Mouse (Mus musculus) forebrain, embryonic 12.5 days (tissue): Measurements from ENCODE around the gene Faf1. TPM values are rescaled to one million over a fixed set of nuclear protein-coding genes. Genes with fewer than 3 reads are reported as not detected.

Source experiments
- ATAC-seq: fragments of 200-750 bp; cut with Nextera tagmentation; 2 replicates; pipeline ENCODE4 v1.8.0; 2017; ENCODE audit warnings: moderate TSS enrichment; ENCODE audit not compliant: low FRiP score
- H3K27ac ChIP-seq: fragments of 300-500 bp; sonication (generic); 2 replicates; pipeline ENCODE4 v1.5.1; 2016; ENCODE audit warnings: mild to moderate bottlenecking
- H3K27me3 ChIP-seq: fragments of 300-500 bp; sonication (generic); 2 replicates; pipeline ENCODE4 v1.6.1; 2016; ENCODE audit warnings: mild to moderate bottlenecking
- H3K36me3 ChIP-seq: fragments of 300-500 bp; sonication (generic); replicated peaks from 2 replicates; pipeline ENCODE4 v1.6.1; 2016; ENCODE audit warnings: mild to moderate bottlenecking
- H3K4me1 ChIP-seq: fragments of 300-500 bp; sonication (generic); 2 replicates; pipeline ENCODE4 v1.6.1; 2016
- H3K4me2 ChIP-seq: fragments of 300-500 bp; sonication (generic); 2 replicates; pipeline ENCODE4 v1.6.1; 2016; ENCODE audit warnings: mild to moderate bottlenecking, moderate library complexity
- H3K4me3 ChIP-seq: fragments of 300-500 bp; sonication (generic); replicated peaks from 2 replicates; pipeline ENCODE4 v1.5.1; 2016; ENCODE audit warnings: mild to moderate bottlenecking
- H3K9ac ChIP-seq: fragments of 300-500 bp; sonication (generic); 2 replicates; pipeline ENCODE4 v1.6.1; 2016; ENCODE audit warnings: mild to moderate bottlenecking
- H3K9me3 ChIP-seq: fragments of 300-500 bp; sonication (generic); 2 replicates; pipeline ENCODE4 v1.6.1; 2016
- WGBS: fragments of 180-500 bp; shearing (Covaris S2); methylation state at CpG from one replicate; pipeline ENCODE4 v1.1.7; 2016; 5-methylcytosine and 5-hydroxymethylcytosine counted together
- polyA plus RNA-seq: library from polyadenylated mRNA; unstranded; fragments of >200 nt; fragmentation: Nextera tagmentation; extraction: Ambion mirVana; gene quantifications from 2 replicates; pipeline ENCODE4 v1.2.1, GENCODE M21; 2016

Gene Faf1
- polyA plus RNA-seq, 1 experiment from 2014 or later, result 43.2 TPM

GRCm38 (mm10) chr4:109806408-109806807, 130.0 kb downstream of the Faf1 start:
- H3K4me1 ChIP-seq, result peaks cover 5% of the 10 kb centered on the region
- no peak overlapping the region for H3K27ac ChIP-seq
- peak; percentile 57; the same call in 1 of the 2 replicates for ATAC-seq
- WGBS, result 44% methylated on average over 5 of the region's 5 CpGs
- no peaks in the 10 kb centered on the region for H3K9me3 ChIP-seq
- no peaks in the 10 kb centered on the region for H3K36me3 ChIP-seq
- no peak overlapping the region for H3K4me2 ChIP-seq
- H3K27me3 ChIP-seq, result no peaks in the 10 kb centered on the region
- H3K9ac ChIP-seq, result no peak overlapping the region
- H3K4me3 ChIP-seq, result no peak overlapping the region

- H3K4me1 ChIP-seq, result peaks cover 7% of the 10 kb centered on the region
- 0 out of 2 replicates have a peak overlapping the region, but pooled peaks have one; percentile 25 for H3K27ac ChIP-seq
- ATAC-seq, result peak; percentile 41; the same call in 1 of the 2 replicates
- WGBS, result 44% methylated on average over 1 of the region's 1 CpGs
- H3K27me3 ChIP-seq, result no peaks in the 10 kb centered on the region
- H3K9ac ChIP-seq, result no peak overlapping the region
- H3K4me2 ChIP-seq, result no peak overlapping the region
- no peaks in the 10 kb centered on the region for H3K36me3 ChIP-seq
- H3K4me3 ChIP-seq, result no peak overlapping the region
- no peaks in the 10 kb centered on the region for H3K9me3 ChIP-seq
These were observed 138.8 kb downstream of the Faf1 start for GRCm38 (mm10) chr4:109815161-109815560.

DNA sequence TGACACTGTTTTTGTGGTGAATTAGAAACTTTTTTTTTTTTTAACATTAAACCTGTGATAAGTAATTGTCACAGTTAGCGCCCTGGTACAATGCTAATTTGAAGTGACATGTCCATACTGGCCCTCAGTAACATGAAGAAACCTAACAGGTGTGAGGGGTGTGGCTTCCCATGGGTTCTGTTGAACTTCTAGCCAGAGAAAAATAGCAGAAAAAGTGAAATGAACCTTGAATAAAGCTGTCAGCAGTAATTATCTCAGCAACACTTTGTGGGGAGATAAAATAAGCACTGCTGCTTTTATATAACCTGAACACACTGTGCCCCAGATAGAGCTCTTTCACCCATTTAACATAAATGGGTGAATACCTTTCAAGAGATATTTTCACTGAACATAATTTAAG, 139.2 kb downstream of the Faf1 start:
- no peak overlapping the region for H3K9ac ChIP-seq
- peak; percentile 71; the same call in 1 of the 2 replicates for ATAC-seq
- H3K27ac ChIP-seq, result no peak overlapping the region
- no peak overlapping the region for H3K4me3 ChIP-seq
- 22% methylated on average over 1 of the region's 1 CpGs for WGBS
- H3K4me1 ChIP-seq, result peaks cover 7% of the 10 kb centered on the region
- no peaks in the 10 kb centered on the region for H3K9me3 ChIP-seq
- no peaks in the 10 kb centered on the region for H3K27me3 ChIP-seq
- H3K4me2 ChIP-seq, result no peak overlapping the region
- no peaks in the 10 kb centered on the region for H3K36me3 ChIP-seq

DNA sequence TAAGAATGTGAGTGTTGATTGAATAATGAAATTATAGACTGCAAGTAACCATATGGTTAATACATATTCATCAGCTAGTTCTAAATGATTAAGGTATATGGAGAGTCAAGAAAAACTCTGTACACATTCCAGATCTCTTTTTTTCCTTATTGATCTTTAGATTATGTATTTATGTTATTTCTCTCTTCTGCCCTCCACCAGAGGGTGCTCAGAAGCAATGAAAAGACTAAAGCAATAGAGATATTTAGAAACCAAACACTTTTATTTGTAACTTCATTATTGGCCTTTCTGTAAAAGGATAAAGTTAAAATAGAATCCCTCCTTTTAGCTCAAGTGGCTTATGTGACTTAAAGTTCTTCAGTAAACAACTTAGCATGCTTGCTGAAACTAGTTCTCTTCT, 143.1 kb downstream of the Faf1 start:
- no peak overlapping the region for H3K4me2 ChIP-seq
- no peak overlapping the region for H3K27ac ChIP-seq
- no peak overlapping the region for H3K4me3 ChIP-seq
- H3K9me3 ChIP-seq, result no peaks in the 10 kb centered on the region
- no peaks in the 10 kb centered on the region for H3K36me3 ChIP-seq
- ATAC-seq, result no peak
- H3K4me1 ChIP-seq, result peaks cover 4% of the 10 kb centered on the region
- no peaks in the 10 kb centered on the region for H3K27me3 ChIP-seq
- no peak overlapping the region for H3K9ac ChIP-seq

DNA sequence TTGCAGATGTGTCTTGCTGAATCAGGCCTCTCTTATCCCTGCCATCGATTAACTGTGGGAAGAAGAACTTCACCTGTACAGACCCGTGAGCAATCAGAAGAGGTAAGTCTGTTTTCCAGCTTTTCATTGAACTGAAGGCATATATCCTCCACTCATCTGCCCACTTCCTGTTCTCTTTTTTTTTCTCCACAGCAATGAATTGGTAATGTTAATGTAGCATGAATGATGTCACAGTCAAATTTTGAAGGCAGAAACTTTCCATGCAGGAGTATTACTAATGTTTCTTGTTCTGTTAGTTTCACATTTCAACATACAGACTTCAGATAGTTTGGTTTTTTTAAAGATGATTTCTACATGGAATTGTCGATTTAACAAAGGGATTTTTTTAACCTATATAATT, 153.4 kb downstream of the Faf1 start:
- Histone ChIP-seq H3K36me3 (peaks cover 9% of the 10 kb centered on the region; the same call in 1 of the 2 replicates), H3K27me3 (no peaks in the 10 kb centered on the region), H3K4me1 (no peaks in the 10 kb centered on the region), H3K9ac (no peak overlapping the region), H3K4me2 (no peak overlapping the region), H3K9me3 (no peaks in the 10 kb centered on the region), H3K27ac (no peak overlapping the region), H3K4me3 (no peak overlapping the region)
- 90% methylated on average over 3 of the region's 3 CpGs for WGBS
- ATAC-seq, result no peak

DNA sequence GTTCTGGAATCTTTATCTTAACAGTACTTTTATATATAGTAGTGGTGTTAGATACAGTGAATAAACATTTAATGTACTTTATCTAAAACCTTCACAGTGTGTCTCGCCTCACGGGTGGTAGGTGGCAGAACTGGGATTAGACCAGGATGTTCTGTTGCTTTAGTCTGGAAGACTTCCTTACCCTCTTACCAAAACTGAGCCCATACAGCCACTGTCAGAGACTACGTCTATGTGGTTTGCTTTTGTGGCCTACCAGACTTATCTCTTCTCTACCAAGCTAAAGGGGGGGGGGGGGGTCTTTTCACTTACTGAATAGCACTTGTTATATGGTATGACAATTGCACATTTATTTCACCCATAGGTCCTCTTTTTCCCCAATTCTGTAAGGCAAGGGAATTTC, 181.5 kb downstream of the Faf1 start:
- no peaks in the 10 kb centered on the region for H3K9me3 ChIP-seq
- ATAC-seq, result no peak
- peaks cover 25% of the 10 kb centered on the region for H3K4me1 ChIP-seq
- H3K27me3 ChIP-seq, result peaks cover 14% of the 10 kb centered on the region
- WGBS, result 59% methylated on average over 3 of the region's 3 CpGs
- no peaks in the 10 kb centered on the region; the same call in 1 of the 2 replicates for H3K36me3 ChIP-seq
- H3K27ac ChIP-seq, result no peak overlapping the region
- no peak overlapping the region for H3K4me3 ChIP-seq
- no peak overlapping the region for H3K9ac ChIP-seq
- H3K4me2 ChIP-seq, result no peak overlapping the region

DNA sequence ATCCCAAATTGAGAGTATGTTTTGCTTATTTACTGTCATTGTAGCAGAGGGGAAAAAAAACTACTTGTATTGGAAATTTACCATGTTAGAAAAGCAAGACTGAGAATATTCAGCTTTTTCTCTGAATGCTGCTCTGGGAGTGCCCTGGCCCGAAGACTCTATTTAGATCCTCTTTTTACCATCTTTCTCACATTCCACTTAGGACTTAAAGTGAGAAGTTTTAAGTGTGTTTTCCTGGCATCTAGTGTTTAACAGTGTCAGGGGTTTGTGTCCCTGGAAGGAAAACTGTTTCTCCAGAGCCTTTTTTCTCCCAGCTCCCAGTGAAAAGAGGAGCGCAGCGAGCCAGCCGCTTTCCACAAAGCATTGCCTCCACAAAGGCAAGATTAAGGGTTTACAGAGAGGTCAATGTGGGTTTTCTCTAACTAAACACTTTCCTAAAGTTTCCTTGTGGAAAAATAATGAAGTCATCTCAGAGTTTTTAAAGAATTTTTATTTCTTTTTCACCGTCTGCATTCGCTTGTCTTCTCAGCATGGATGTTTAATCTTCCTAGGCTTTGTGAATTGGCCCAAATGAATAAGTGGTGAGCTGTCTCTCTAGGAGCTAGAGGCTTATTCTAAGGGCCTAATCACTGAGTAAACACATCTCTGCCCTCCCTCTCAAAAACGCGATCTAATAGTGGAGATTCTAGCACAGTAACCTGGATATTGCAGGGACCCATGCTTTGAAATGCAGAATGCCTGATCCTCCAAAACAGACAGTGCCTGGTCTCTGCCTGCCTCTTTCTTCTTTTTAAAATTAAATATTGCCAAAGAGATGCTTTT, 182.4 kb downstream of the Faf1 start:
- Histone ChIP-seq H3K4me1 (peaks cover 28% of the 10 kb centered on the region), H3K9ac (no peak overlapping the region), H3K27ac (peak overlapping the region; percentile 63), H3K9me3 (no peaks in the 10 kb centered on the region), H3K4me3 (no peak overlapping the region), H3K4me2 (peak overlapping the region; percentile 17), H3K27me3 (peaks cover 14% of the 10 kb centered on the region), H3K36me3 (no peaks in the 10 kb centered on the region; the same call in 1 of the 2 replicates)
- 7% methylated on average over 8 of the region's 8 CpGs for WGBS
- peak; percentile 45 for ATAC-seq

- Histone ChIP-seq H3K9ac (no peak overlapping the region), H3K9me3 (no peaks in the 10 kb centered on the region), H3K4me2 (0 out of 2 replicates have a peak overlapping the region, but pooled peaks have one; percentile 17), H3K27ac (peak overlapping the region; percentile 46; the same call in 1 of the 2 replicates), H3K27me3 (peaks cover 14% of the 10 kb centered on the region), H3K36me3 (no peaks in the 10 kb centered on the region; the same call in 1 of the 2 replicates), H3K4me1 (peaks cover 28% of the 10 kb centered on the region), H3K4me3 (no peak overlapping the region)
- WGBS, result 20% methylated on average over 7 of the region's 7 CpGs
- no peak; the same call in 1 of the 2 replicates for ATAC-seq
These were observed 183.0 kb downstream of the Faf1 start for GRCm38 (mm10) chr4:109859401-109859800.

DNA sequence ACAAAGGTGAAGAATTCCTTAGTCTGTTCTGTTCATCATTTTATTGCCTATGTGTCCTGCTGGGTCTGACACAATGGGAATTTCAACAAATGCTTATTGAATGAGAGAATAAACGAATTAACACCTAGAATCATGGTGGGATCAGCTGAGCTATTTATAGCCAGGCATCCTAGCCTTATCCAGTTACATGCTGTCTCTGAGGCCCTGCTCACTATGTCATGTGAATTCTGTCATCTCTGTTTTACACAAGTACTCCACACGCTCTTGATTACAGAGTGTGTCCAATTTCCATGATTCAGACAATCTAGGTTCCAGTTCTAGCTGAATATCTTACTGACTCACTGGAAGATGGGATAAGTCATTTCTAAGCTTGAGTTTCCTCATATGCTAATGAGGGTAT, 183.9 kb downstream of the Faf1 start:
- Histone ChIP-seq H3K4me3 (no peak overlapping the region), H3K9ac (no peak overlapping the region), H3K4me2 (no peak overlapping the region), H3K27ac (no peak overlapping the region), H3K9me3 (no peaks in the 10 kb centered on the region), H3K27me3 (peaks cover 14% of the 10 kb centered on the region), H3K36me3 (no peaks in the 10 kb centered on the region; the same call in 1 of the 2 replicates), H3K4me1 (peaks cover 28% of the 10 kb centered on the region)
- 15% methylated on average over 2 of the region's 2 CpGs for WGBS
- 0 out of 2 replicates have a peak, but pooled peaks have one; percentile 18 for ATAC-seq

GRCm38 (mm10) chr4:109862271-109862670, 185.9 kb downstream of the Faf1 start:
- Histone ChIP-seq H3K9ac (no peak overlapping the region), H3K9me3 (no peaks in the 10 kb centered on the region), H3K27me3 (peaks cover 8% of the 10 kb centered on the region; the same call in 1 of the 2 replicates), H3K4me1 (peaks cover 28% of the 10 kb centered on the region), H3K4me3 (no peak overlapping the region), H3K27ac (no peak overlapping the region), H3K36me3 (no peaks in the 10 kb centered on the region), H3K4me2 (no peak overlapping the region)
- no peak for ATAC-seq
- WGBS, result 27% methylated on average over 4 of the region's 4 CpGs

DNA sequence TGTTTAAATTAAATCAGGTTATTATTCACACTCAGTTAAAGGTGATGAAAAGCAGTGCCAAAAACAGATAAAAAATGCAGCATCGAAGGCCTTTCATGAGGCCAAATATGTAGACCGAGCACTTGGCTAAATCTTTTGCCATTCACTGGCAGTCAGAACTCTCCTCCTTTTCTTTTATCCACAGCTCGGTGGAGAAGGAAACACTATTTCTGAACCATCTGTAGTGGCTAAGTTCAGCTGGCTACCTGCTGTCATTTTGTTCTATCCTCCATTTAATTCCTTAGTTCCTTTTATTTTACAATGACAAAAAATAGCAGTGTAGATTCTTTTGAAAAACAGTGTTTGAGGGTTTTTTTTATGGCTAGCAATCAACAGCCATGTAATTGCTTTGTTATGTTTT, 186.6 kb downstream of the Faf1 start:
- H3K9ac ChIP-seq, result no peak overlapping the region
- no peaks in the 10 kb centered on the region for H3K9me3 ChIP-seq
- ATAC-seq, result no peak
- 11% methylated on average over 3 of the region's 3 CpGs for WGBS
- no peak overlapping the region for H3K4me3 ChIP-seq
- H3K27ac ChIP-seq, result 0 out of 2 replicates have a peak overlapping the region, but pooled peaks have one; percentile 31
- H3K4me1 ChIP-seq, result peaks cover 24% of the 10 kb centered on the region
- H3K27me3 ChIP-seq, result peaks cover 3% of the 10 kb centered on the region; the same call in 1 of the 2 replicates
- H3K36me3 ChIP-seq, result no peaks in the 10 kb centered on the region
- H3K4me2 ChIP-seq, result no peak overlapping the region

DNA sequence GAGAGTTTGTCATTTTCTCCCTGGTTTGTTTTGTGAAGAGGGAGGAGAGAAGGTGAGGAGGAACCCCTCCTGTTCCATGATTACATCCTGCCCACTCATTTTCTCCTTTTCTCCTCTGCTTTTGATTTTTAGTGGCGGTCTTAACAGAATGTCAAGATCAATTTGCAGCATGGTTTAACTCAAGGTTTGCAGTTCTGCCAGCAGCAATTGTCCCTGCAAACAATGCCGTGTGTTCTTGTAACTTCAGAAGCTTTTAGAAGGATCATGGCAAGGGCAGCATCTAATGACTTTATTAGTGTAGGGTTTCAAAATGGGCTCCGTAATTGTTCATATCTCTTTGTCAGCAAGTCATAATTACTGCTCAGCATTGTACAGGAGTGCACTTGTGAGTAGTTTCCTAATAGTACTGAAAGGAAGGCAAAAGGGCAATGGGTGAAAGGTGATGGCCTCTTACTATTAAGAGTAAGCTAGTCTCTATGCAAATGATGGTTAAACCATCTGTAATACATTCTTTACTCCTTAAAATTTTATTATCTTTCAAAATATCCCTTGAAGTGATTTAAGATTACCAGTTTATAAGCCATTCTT, 192.6 kb downstream of the Faf1 start:
- no peak overlapping the region for H3K27ac ChIP-seq
- no peaks in the 10 kb centered on the region for H3K9me3 ChIP-seq
- H3K4me2 ChIP-seq, result no peak overlapping the region
- no peak overlapping the region for H3K9ac ChIP-seq
- H3K4me3 ChIP-seq, result no peak overlapping the region
- ATAC-seq, result no peak
- WGBS, result 19% methylated on average over 3 of the region's 3 CpGs
- H3K4me1 ChIP-seq, result peaks cover 10% of the 10 kb centered on the region; the same call in 1 of the 2 replicates
- H3K27me3 ChIP-seq, result no peaks in the 10 kb centered on the region
- H3K36me3 ChIP-seq, result no peaks in the 10 kb centered on the region
